Mouse (Mus musculus) small intestine, adult 2 months (tissue): ENCODE data around the gene Meox1. TPM values are rescaled to one million over a fixed set of nuclear protein-coding genes. Genes with fewer than 3 reads are reported as not detected.
A peak's percentile ranks its signal among the peaks of the same experiment; 100 is the strongest.

ENCODE experiments used
- H3K27ac ChIP-seq: fragments of 200-500 bp; 2 replicates; pipeline ENCODE4 v1.5.1; 2012; ENCODE audit warnings: low read depth, low read length, control low read depth, inconsistent platforms; ENCODE audit not compliant: insufficient read depth
- H3K27me3 ChIP-seq: fragments of 200-500 bp; 2 replicates; pipeline ENCODE4 v1.6.1; 2012; ENCODE audit warnings: mild to moderate bottlenecking, moderate library complexity, low read length, inconsistent platforms; ENCODE audit not compliant: control insufficient read depth, insufficient read depth
- H3K36me3 ChIP-seq: fragments of 200-500 bp; 2 replicates; pipeline ENCODE4 v1.6.1; 2012; ENCODE audit warnings: mild to moderate bottlenecking, low read length, control low read depth, inconsistent platforms; ENCODE audit not compliant: control insufficient read depth, insufficient read depth
- H3K4me1 ChIP-seq: fragments of 200-500 bp; 2 replicates; pipeline ENCODE4 v1.6.1; 2012; ENCODE audit warnings: low read length, inconsistent platforms, mixed read lengths; ENCODE audit not compliant: control insufficient read depth, insufficient read depth, insufficient read length
- H3K4me3 ChIP-seq: fragments of 200-500 bp; 2 replicates; pipeline ENCODE4 v1.5.1; 2012; ENCODE audit warnings: low read depth, mild to moderate bottlenecking, control low read depth, inconsistent platforms, low read length, moderate library complexity
- CTCF ChIP-seq: fragments of 200-500 bp; IDR thresholded peaks from 2 replicates; pipeline ENCODE4 v1.5.1; 2012; ENCODE audit warnings: low read depth, mild to moderate bottlenecking, control low read depth, inconsistent platforms, low read length, moderate library complexity, mixed read lengths; ENCODE audit not compliant: insufficient replicate concordance, insufficient read length; ENCODE audit errors: extremely low read depth
- POLR2A ChIP-seq: fragments of 200-500 bp; IDR thresholded peaks from 2 replicates; pipeline ENCODE4 v1.6.1; 2012; ENCODE audit warnings: low read depth, mild to moderate bottlenecking, control low read depth, inconsistent platforms, low read length, moderate library complexity
- WGBS: fragments of 180-500 bp; shearing (Covaris S2); methylation state at CpG from one replicate; pipeline ENCODE4 v1.1.7; 2018; 5-methylcytosine and 5-hydroxymethylcytosine counted together
- polyA plus RNA-seq: library from polyadenylated mRNA; depleted of rRNA; stranded (reverse); fragments of >200 nt; gene quantifications from 2 replicates; pipeline ENCODE4 v1.2.3, GENCODE M21; 2012

The Meox1 gene
- polyA plus RNA-seq, 1 experiment: 0.65 TPM

- Histone ChIP-seq H3K36me3 (no peaks in the 10 kb centered on the region), H3K4me3 (no peak overlapping the region), H3K27ac (peak overlapping the region; percentile 37; the same call in 1 of the 2 replicates), H3K27me3 (0 out of 2 replicates have a peak, but pooled peaks cover 3% of the 10 kb centered on the region), H3K4me1 (peaks cover 13% of the 10 kb centered on the region)
- TF ChIP-seq POLR2A: no peak
- no peak for TF ChIP-seq CTCF
- 33% methylated on average over 6 of the region's 6 CpGs for WGBS
These were observed 8.9 kb downstream of the Meox1 start for GRCm38 (mm10) chr11:101885232-101885631.

GRCm38 (mm10) chr11:101883911-101884310 is 10.3 kb downstream of the Meox1 start:
- WGBS: 86% methylated on average over 2 of the region's 2 CpGs
- no peak overlapping the region for H3K4me3 ChIP-seq

GRCm38 (mm10) chr11:101882500-101883290 is 11.5 kb downstream of the Meox1 start:
- 76% methylated on average over 11 of the region's 11 CpGs for WGBS
- Histone ChIP-seq H3K4me1 (peaks cover 14% of the 10 kb centered on the region), H3K4me3 (no peak overlapping the region), H3K27ac (no peak overlapping the region), H3K36me3 (no peaks in the 10 kb centered on the region), H3K27me3 (no peaks in the 10 kb centered on the region)
- TF ChIP-seq CTCF: no peak
- no peak for TF ChIP-seq POLR2A

More at GRCm38 (mm10) chr11:101883911-101884310, 10.3 kb downstream of the Meox1 start:
- H3K27me3 ChIP-seq: no peaks in the 10 kb centered on the region
- no peak overlapping the region for H3K27ac ChIP-seq
- peaks cover 14% of the 10 kb centered on the region for H3K4me1 ChIP-seq
- TF ChIP-seq CTCF (no peak), POLR2A (no peak)
- H3K36me3 ChIP-seq: no peaks in the 10 kb centered on the region

GRCm38 (mm10) chr11:101881604-101882071 is 12.5 kb downstream of the Meox1 start:
- Histone ChIP-seq H3K27me3 (no peaks in the 10 kb centered on the region), H3K27ac (peak overlapping the region; percentile 56), H3K36me3 (no peaks in the 10 kb centered on the region), H3K4me1 (peaks cover 14% of the 10 kb centered on the region), H3K4me3 (peak overlapping the region; percentile 36)
- 6% methylated on average over 24 of the region's 24 CpGs for WGBS
- no peak for TF ChIP-seq POLR2A
- TF ChIP-seq CTCF: no peak

GRCm38 (mm10) chr11:101881185-101881584 is 13.0 kb downstream of the Meox1 start:
- Histone ChIP-seq H3K36me3 (no peaks in the 10 kb centered on the region), H3K27ac (peak overlapping the region; percentile 56), H3K27me3 (no peaks in the 10 kb centered on the region), H3K4me1 (peaks cover 11% of the 10 kb centered on the region), H3K4me3 (peak overlapping the region; percentile 36)
- 12% methylated on average over 7 of the region's 7 CpGs for WGBS
- no peak for TF ChIP-seq POLR2A
- TF ChIP-seq CTCF: 0 out of 2 replicates have a peak, but pooled peaks have one; percentile 11

GRCm38 (mm10) chr11:101879672-101880071 is 14.5 kb downstream of the Meox1 start:
- H3K4me3 ChIP-seq: no peak overlapping the region
- no peaks in the 10 kb centered on the region for H3K27me3 ChIP-seq
- H3K4me1 ChIP-seq: peaks cover 11% of the 10 kb centered on the region
- WGBS: 72% methylated on average over 4 of the region's 4 CpGs
- TF ChIP-seq POLR2A: no peak
- no peak for TF ChIP-seq CTCF
- 0 out of 2 replicates have a peak overlapping the region, but pooled peaks have one; percentile 16 for H3K27ac ChIP-seq
- no peaks in the 10 kb centered on the region for H3K36me3 ChIP-seq

- no peak overlapping the region for H3K27ac ChIP-seq
- H3K4me3 ChIP-seq: no peak overlapping the region
- H3K27me3 ChIP-seq: no peaks in the 10 kb centered on the region
- WGBS: 33% methylated on average over 6 of the region's 6 CpGs
- TF ChIP-seq CTCF (no peak), POLR2A (no peak)
- H3K4me1 ChIP-seq: peaks cover 11% of the 10 kb centered on the region
- H3K36me3 ChIP-seq: no peaks in the 10 kb centered on the region
These were observed 15.5 kb downstream of the Meox1 start for GRCm38 (mm10) chr11:101878696-101879095.
